Mouse (Mus musculus): ENCODE results near the gene Adgrb3.
"Not testable (repeated sequence)": the region's sequence is repeated elsewhere in the genome, so short reads cannot be mapped to it uniquely, and the experiment has no call there.

The Adgrb3 gene

GRCm38 (mm10) chr1:25510321-25511055 is 319.0 kb downstream of the Adgrb3 start:
- no peak for DNase-seq (ENCODE audit: low spot score)

GRCm38 (mm10) chr1:25504313-25504712 is 325.2 kb downstream of the Adgrb3 start:
- no peak for DNase-seq (ENCODE audit: low spot score)

- DNase-seq (ENCODE audit: low spot score), result no peak
These were observed 326.0 kb downstream of the Adgrb3 start for GRCm38 (mm10) chr1:25503524-25503923.

GRCm38 (mm10) chr1:25495202-25495914 is 334.1 kb downstream of the Adgrb3 start:
- DNase-seq (ENCODE audit: low spot score), result no peak

GRCm38 (mm10) chr1:25491503-25491902 is 338.0 kb downstream of the Adgrb3 start:
- DNase-seq (ENCODE audit: low spot score), result no peak

- DNase-seq (ENCODE audit: low spot score), result no peak
These were observed 339.3 kb downstream of the Adgrb3 start for GRCm38 (mm10) chr1:25490174-25490573.

GRCm38 (mm10) chr1:25475699-25476098 is 353.8 kb downstream of the Adgrb3 start:
- DNase-seq (ENCODE audit: low spot score), result no peak

- no peak for DNase-seq (ENCODE audit: low spot score)
These were observed 355.0 kb downstream of the Adgrb3 start for GRCm38 (mm10) chr1:25474469-25474868.

- not testable (repeated sequence) for DNase-seq (ENCODE audit: low spot score)
These were observed 357.9 kb downstream of the Adgrb3 start for GRCm38 (mm10) chr1:25471612-25472011.

- no peak for DNase-seq (ENCODE audit: low spot score)
These were observed 366.9 kb downstream of the Adgrb3 start for GRCm38 (mm10) chr1:25462612-25463011.

GRCm38 (mm10) chr1:25435506-25435905 is 394.0 kb downstream of the Adgrb3 start:
- DNase-seq (ENCODE audit: low spot score), result no peak

GRCm38 (mm10) chr1:25430219-25430862 is 399.2 kb downstream of the Adgrb3 start:
- no peak for DNase-seq (ENCODE audit: low spot score)

GRCm38 (mm10) chr1:25420701-25421100 is 408.8 kb downstream of the Adgrb3 start:
- DNase-seq (ENCODE audit: low spot score), result no peak

- DNase-seq (ENCODE audit: low spot score), result no peak
These were observed 410.1 kb downstream of the Adgrb3 start for GRCm38 (mm10) chr1:25419378-25419777.

- DNase-seq (ENCODE audit: low spot score), result no peak
These were observed 414.4 kb downstream of the Adgrb3 start for GRCm38 (mm10) chr1:25415084-25415483.

GRCm38 (mm10) chr1:25364186-25364585 is 465.3 kb downstream of the Adgrb3 start:
- DNase-seq (ENCODE audit: low spot score), result no peak

GRCm38 (mm10) chr1:25358554-25358953 is 471.0 kb downstream of the Adgrb3 start:
- DNase-seq (ENCODE audit: low spot score), result no peak

- no peak for DNase-seq (ENCODE audit: low spot score)
These were observed 474.0 kb downstream of the Adgrb3 start for GRCm38 (mm10) chr1:25355486-25355885.

- DNase-seq (ENCODE audit: low spot score), result no peak
These were observed 484.6 kb downstream of the Adgrb3 start for GRCm38 (mm10) chr1:25344876-25345275.

GRCm38 (mm10) chr1:25325406-25325805 is 504.1 kb downstream of the Adgrb3 start:
- no peak for DNase-seq (ENCODE audit: low spot score)

GRCm38 (mm10) chr1:25317142-25317541 is 512.4 kb downstream of the Adgrb3 start:
- no peak for DNase-seq (ENCODE audit: low spot score)

GRCm38 (mm10) chr1:25312344-25312743 is 517.2 kb downstream of the Adgrb3 start:
- no peak for DNase-seq (ENCODE audit: low spot score)

- DNase-seq (ENCODE audit: low spot score), result no peak
These were observed 519.4 kb downstream of the Adgrb3 start for GRCm38 (mm10) chr1:25310066-25310465.
